Mouse (Mus musculus) E14TG2a.4 (cell line): ENCODE results near the gene Ccdc117.

ENCODE experiments used
- CTCF ChIP-seq: conservative IDR thresholded peaks from 2 replicates; pipeline ENCODE4 v1.5.1; 2014; ENCODE audit warnings: low read length
- POU5F1 ChIP-seq: IDR thresholded peaks from 2 replicates; pipeline ENCODE4 v1.6.1; 2014; ENCODE audit warnings: low read length, borderline replicate concordance

DNA sequence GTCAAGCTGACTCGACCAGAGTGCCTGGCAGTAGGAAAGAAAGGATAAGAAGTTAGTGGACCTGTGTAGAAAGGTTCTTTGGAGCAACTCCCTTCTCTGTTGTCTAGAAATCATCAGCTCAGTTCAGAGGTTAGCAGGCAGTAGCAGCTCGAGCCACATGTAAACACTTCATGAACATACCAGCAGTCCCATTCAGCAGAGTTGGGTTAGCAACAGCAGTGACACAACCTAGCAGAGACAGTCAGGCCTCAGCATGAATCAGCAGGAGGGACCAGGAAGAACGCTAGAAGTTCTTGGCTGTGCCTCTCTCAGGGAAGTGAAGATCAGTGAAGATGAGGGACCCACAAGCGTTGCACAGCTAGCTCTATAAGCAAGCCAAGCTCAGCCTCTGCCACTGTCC is 3.5 kb upstream of the Ccdc117 start:
- TF ChIP-seq CTCF (no peak), POU5F1 (no peak)
